Mouse (Mus musculus) effector memory CD4-positive, alpha-beta T cell, adult 7 months (primary cell): ENCODE measurements around the gene Micall2. TPM values are rescaled to one million over a fixed set of nuclear protein-coding genes. Genes with fewer than 3 reads are reported as not detected.

Source experiments
- polyA plus RNA-seq: library from polyadenylated mRNA; unstranded; fragments of 100-300 nt; shearing (Covaris generic); gene quantifications from one replicate; pipeline ENCODE4 v1.2.1, GENCODE M21; 2017

Micall2 gene
- polyA plus RNA-seq: not detected

DNA sequence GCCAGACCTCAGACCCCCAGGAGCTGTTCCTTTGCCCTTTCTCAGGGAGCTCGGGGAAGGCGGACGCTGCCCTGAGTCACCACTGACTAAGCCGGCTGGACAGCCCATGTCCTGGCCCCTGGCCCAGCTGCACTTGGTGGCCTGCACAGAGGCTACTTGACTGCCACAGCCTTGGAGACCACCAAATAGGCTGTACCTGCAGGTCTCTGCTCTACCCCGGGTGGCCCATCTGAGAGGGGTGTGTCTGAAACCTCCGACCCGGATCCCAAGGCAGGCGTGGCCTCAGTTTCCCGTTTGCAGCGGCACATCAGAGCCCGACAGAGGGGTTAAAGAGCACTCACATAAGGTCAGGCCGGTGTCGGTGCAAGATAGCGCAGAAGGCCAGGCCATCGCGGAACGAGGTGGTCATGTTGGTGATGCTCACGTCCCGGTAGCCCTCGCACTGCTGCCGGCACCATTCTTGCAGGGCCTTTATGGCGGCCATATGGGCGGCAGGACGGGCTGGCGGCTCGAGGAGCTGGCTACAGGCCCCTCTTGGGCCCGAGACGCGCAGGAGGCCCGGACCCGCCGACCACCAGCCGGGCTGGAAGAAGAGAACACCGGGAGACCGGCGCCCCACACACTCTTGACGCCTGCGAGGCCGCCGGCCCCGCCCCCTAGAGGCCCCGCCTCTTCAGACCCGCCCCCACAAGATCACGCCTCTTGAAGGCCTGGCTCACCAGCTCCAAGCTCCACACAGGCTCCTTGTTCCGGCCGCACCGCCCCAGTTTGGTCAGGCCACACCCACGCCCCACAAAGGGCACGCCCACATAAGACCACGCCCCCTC is at the start of gene Micall2:
Gene Micall2, minus strand, starts transcription at position 660 of the 827 bp plus-strand sequence.

DNA sequence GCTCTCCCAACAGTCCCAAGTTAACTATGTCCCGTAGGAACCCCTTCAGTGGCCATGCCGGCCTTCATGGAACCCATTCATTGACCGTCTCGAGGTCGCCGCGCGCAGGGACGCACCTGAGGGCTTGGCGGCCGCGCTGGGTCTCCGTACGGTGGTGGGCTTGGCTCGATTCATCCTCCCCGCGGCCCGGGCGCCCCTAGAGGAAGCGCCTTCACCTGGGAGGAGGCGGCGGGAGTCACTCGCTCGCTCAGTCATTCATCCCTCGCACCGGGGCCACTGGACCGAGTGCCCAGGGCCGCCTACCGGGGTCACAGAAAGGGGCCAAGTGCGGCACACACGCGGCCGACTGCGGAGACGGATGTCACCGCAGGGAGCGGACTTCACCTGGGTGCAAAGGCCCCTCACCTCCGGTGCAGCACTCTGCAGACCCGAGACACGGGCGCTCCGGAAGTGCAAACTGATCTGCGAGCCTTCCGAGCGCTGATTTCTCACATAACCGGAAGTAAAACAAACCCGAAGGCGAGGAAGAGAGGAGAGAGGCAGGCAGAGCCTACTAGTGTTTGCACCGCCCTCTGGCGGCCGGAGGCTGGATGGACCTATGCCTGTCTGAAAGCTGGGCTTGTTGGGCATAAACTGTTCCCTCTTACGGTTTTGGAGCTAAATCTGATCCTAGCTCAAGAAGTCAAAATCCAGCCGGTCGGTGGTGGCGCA is 39.2 kb upstream of the Micall2 start, which contains the start of gene Ints1:
Gene Ints1, minus strand, starts transcription at position 459 of the 711 bp plus-strand sequence.

Other genes with a start within 250 kb of the Micall2 start
- 0.68 TPM for gene Uncx, start 192.8 kb downstream of the Micall2 start, polyA plus RNA-seq
- 43.8 TPM for gene Ints1, start 39.3 kb upstream of the Micall2 start, polyA plus RNA-seq
- gene Mafk, start 55.2 kb upstream of the Micall2 start, polyA plus RNA-seq: 107 TPM
- not detected for gene Tmem184a, start 83.6 kb upstream of the Micall2 start, polyA plus RNA-seq
- gene Gm26938, start 90.1 kb upstream of the Micall2 start, polyA plus RNA-seq: not detected
- gene Psmg3, start 90.5 kb upstream of the Micall2 start, polyA plus RNA-seq: 19.9 TPM
- not detected for gene Elfn1, start 171.6 kb upstream of the Micall2 start, polyA plus RNA-seq